ENCODE assay signal across 30 mouse cellular contexts in the genomic region with DNA sequence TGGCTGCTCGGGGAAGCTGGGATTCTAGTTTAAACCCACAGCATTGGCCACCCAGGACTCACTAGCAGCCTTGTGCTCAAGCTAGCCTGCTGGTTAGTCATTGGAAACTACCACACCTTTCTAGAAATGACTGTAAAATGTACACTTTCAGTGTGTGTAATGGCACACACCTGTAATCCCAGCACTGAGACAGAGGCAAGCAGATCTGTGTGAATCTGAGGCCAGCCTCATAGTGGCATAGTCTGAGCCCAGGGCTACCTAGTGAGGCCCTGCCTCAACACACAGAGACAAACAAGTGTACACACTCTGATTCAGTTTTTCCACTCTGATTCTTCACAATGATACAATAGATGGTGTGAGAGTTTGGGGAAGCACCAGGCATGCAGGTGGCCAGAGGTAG. TPM values are rescaled to one million over a fixed set of nuclear protein-coding genes. Genes with fewer than 3 reads are reported as not detected.
"Had no signal": no experiment of that assay in that cellular context is flagged by ENCODE, and none has a peak within 500 bp of the region (broad histone marks: within the 10 kb centered on the region; RNA-seq: fewer than 3 reads in every experiment).

No protein-coding gene starts in this region.

- H3K27me3 ChIP-seq: lung, embryonic 15.5 days; midbrain, embryonic 13.5 days had no signal

- H3K36me3 ChIP-seq: lung, embryonic 15.5 days; midbrain, embryonic 10.5 days; midbrain, embryonic 13.5 days had no signal

- H3K9me3 ChIP-seq: lung, embryonic 15.5 days; megakaryocyte, embryonic 14.5 days; midbrain, embryonic 10.5 days; midbrain, embryonic 13.5 days had no signal

- H3K27ac ChIP-seq: kidney, postnatal 0 days; layer of hippocampus, adult 2 months; left cerebral cortex, adult 2 months; liver, embryonic 14.5 days; lung, embryonic 15.5 days; midbrain, embryonic 10.5 days; midbrain, embryonic 13.5 days had no signal

- H3K4me3 ChIP-seq: layer of hippocampus, adult 2 months; left cerebral cortex, adult 2 months; lung, embryonic 15.5 days; megakaryocyte, embryonic 14.5 days; midbrain, embryonic 10.5 days; midbrain, embryonic 13.5 days; myocyte had no signal

- H3K4me1 ChIP-seq: lung, embryonic 15.5 days; midbrain, embryonic 13.5 days had no signal

- DNase-seq: kidney, adult 11 months; kidney, postnatal 25 days; layer of hippocampus, postnatal 36 days; lung, adult 18-20 months; lung, postnatal 10 days; lung, postnatal 36 days; thymus, adult 18-20 months; thymus, postnatal 36 days had no signal

- H3K4me2 ChIP-seq: liver, embryonic 11.5 days; lung, embryonic 15.5 days; midbrain, embryonic 13.5 days had no signal

- H3K9ac ChIP-seq: liver, embryonic 14.5 days; lung, embryonic 15.5 days; midbrain, embryonic 13.5 days had no signal

- ATAC-seq: midbrain, embryonic 13.5 days; midbrain, embryonic 16.5 days had no signal

RNA-seq across cellular contexts. Expression of a gene that starts 5.0 kb away (rescaled TPM):
- total RNA-seq: layer of hippocampus, adult 2 months; layer of hippocampus, postnatal 36 days; left cerebral cortex, postnatal 10 days; left cerebral cortex, postnatal 36 days had no signal
- polyA plus RNA-seq: midbrain, embryonic 10.5 days; neural tube, embryonic 11.5 days had no signal

RNA-seq across cellular contexts. Expression of a gene that starts 32.3 kb away (rescaled TPM):
- total RNA-seq: layer of hippocampus, adult 2 months; layer of hippocampus, postnatal 36 days; left cerebral cortex, adult 2 months; left cerebral cortex, postnatal 36 days; monocyte, adult 5-6 weeks had no signal
- polyA plus RNA-seq: kidney, embryonic 14.5 days; kidney, postnatal 0 days; large intestine, adult 2 months; limb, embryonic 14.5 days; liver, embryonic 11.5 days; liver, embryonic 14.5 days; lung, embryonic 15.5 days; myocyte; neural tube, embryonic 11.5 days; neural tube, embryonic 14.5 days; small intestine, adult 2 months; stomach, embryonic 16.5 days; urinary bladder, adult 2 months had no signal
